Mouse (Mus musculus) liver, embryonic 14.5 days (tissue): ENCODE results near the gene Mecom. TPM values are rescaled to one million over a fixed set of nuclear protein-coding genes. Genes with fewer than 3 reads are reported as not detected.

Experiments
- ATAC-seq: fragments of 200-750 bp; cut with Nextera tagmentation; 2 replicates; pipeline ENCODE4 v1.8.0; 2017; ENCODE audit warnings: moderate number of reproducible peaks, mild to moderate bottlenecking, moderate library complexity; ENCODE audit not compliant: insufficient read depth
- DNase-seq, 3 experiments: peaks; one replicate each; pipeline ENCODE4 v3.0.0-alpha.2; 2012 to 2013; ENCODE audit warnings: low read depth in 3 of 3, low spot score in 3 of 3
- H3K27ac ChIP-seq: fragments of 300-500 bp; sonication (generic); 2 replicates; pipeline ENCODE4 v1.5.1; 2014; ENCODE audit warnings: moderate library complexity, mild to moderate bottlenecking, control low read depth, inconsistent platforms
- H3K27me3 ChIP-seq: fragments of 300-500 bp; sonication (generic); 2 replicates; pipeline ENCODE4 v1.6.1; 2014; ENCODE audit warnings: mild to moderate bottlenecking, low read length, moderate library complexity; ENCODE audit not compliant: control insufficient read depth, insufficient read depth
- H3K36me3 ChIP-seq: fragments of 300-500 bp; sonication (generic); replicated peaks from 2 replicates; pipeline ENCODE4 v1.6.1; 2014; ENCODE audit warnings: low read depth; ENCODE audit not compliant: control insufficient read depth, insufficient read depth
- H3K4me1 ChIP-seq, 2 experiments: fragments of 200-500 bp in 1 of 2; fragments of 300-500 bp in 1 of 2; sonication (generic) in 1 of 2; replicated peaks; 2 replicates each; pipeline ENCODE4 v1.6.1; 2012 to 2014; ENCODE audit warnings: antibody characterized with exemption in 1 of 2, inconsistent platforms in 1 of 2, low read length in 1 of 2; ENCODE audit not compliant: control insufficient read depth in 2 of 2, insufficient read depth in 2 of 2
- H3K4me2 ChIP-seq: fragments of 300-500 bp; sonication (generic); 2 replicates; pipeline ENCODE4 v1.6.1; 2014; ENCODE audit warnings: low read depth, mild to moderate bottlenecking, control low read depth, moderate library complexity
- H3K4me3 ChIP-seq, 2 experiments: fragments of 200-500 bp in 1 of 2; fragments of 300-500 bp in 1 of 2; sonication (generic) in 1 of 2; 2 replicates each; pipeline ENCODE4 v1.5.1; 2012 to 2014; ENCODE audit warnings: low read depth in 2 of 2, low read length in 2 of 2, mild to moderate bottlenecking in 2 of 2, control low read depth in 1 of 2, inconsistent platforms in 1 of 2, moderate library complexity in 1 of 2; ENCODE audit not compliant: insufficient read depth in 1 of 2
- H3K9ac ChIP-seq: fragments of 300-500 bp; sonication (generic); replicated peaks from 2 replicates; pipeline ENCODE4 v1.6.1; 2014; ENCODE audit warnings: mild to moderate bottlenecking, control low read depth, moderate library complexity
- H3K9me3 ChIP-seq: fragments of 300-500 bp; sonication (generic); 2 replicates; pipeline ENCODE4 v1.6.1; 2016; ENCODE audit warnings: low read length, mixed read lengths; ENCODE audit not compliant: control insufficient read depth
- CTCF ChIP-seq: IDR thresholded peaks from 2 replicates; pipeline ENCODE4 v1.5.1; 2016; ENCODE audit warnings: antibody characterized with exemption, low read depth, control low read depth
- EP300 ChIP-seq: IDR thresholded peaks from 2 replicates; pipeline ENCODE4 v1.6.1; 2016; ENCODE audit warnings: antibody characterized with exemption, low read depth
- WGBS: fragments of 180-500 bp; shearing (Covaris S2); extraction: QIAGEN DNeasy Blood & Tissue Kit; methylation state at CpG from one replicate; pipeline ENCODE4 v1.1.7; 2014; ENCODE audit not compliant: insufficient replicate concordance; 5-methylcytosine and 5-hydroxymethylcytosine counted together
- polyA plus RNA-seq, 2 experiments: library from polyadenylated mRNA; depleted of rRNA in 1 of 2; stranded (reverse) in 1 of 2; unstranded in 1 of 2; fragments of >200 nt; fragmentation: Nextera tagmentation in 1 of 2; extraction: Ambion mirVana in 1 of 2; gene quantifications; 2 replicates each; pipeline versions ENCODE4 v1.2.1 to v1.2.3; 2012 to 2014

Gene Mecom
- polyA plus RNA-seq, 2 experiments, result 0.67 to 0.75 TPM

GRCm38 (mm10) chr3:29959051-29959450 lies 588.8 kb downstream of the Mecom start:
- Histone ChIP-seq H3K9me3 (no peaks in the 10 kb centered on the region), H3K4me3 (no peak overlapping the region), H3K27ac (no peak overlapping the region), H3K4me1 (no peaks in the 10 kb centered on the region), H3K36me3 (no peaks in the 10 kb centered on the region), H3K9ac (no peak overlapping the region), H3K27me3 (no peaks in the 10 kb centered on the region), H3K4me2 (no peak overlapping the region)
- ATAC-seq (no peak), DNase-seq (no peak)
- 54% methylated on average over 3 of the region's 3 CpGs for WGBS
- no peak for TF ChIP-seq CTCF
- no peak for TF ChIP-seq EP300

GRCm38 (mm10) chr3:29957365-29958236 lies 590.2 kb downstream of the Mecom start:
- H3K4me3 ChIP-seq, result no peak overlapping the region
- H3K9me3 ChIP-seq, result no peaks in the 10 kb centered on the region
- ATAC-seq (no peak), DNase-seq (no peak)
- no peak overlapping the region for H3K4me2 ChIP-seq
- no peaks in the 10 kb centered on the region for H3K27me3 ChIP-seq
- no peak for TF ChIP-seq EP300
- no peaks in the 10 kb centered on the region for H3K36me3 ChIP-seq
- no peak overlapping the region for H3K9ac ChIP-seq
- H3K27ac ChIP-seq, result no peak overlapping the region
- H3K4me1 ChIP-seq, result no peaks in the 10 kb centered on the region
- WGBS, result 67% methylated on average over 10 of the region's 10 CpGs

- no peaks in the 10 kb centered on the region for H3K36me3 ChIP-seq
- TF ChIP-seq EP300, result no peak
- TF ChIP-seq CTCF, result no peak
- DNase-seq (no peak), ATAC-seq (no peak)
- no peak overlapping the region for H3K4me3 ChIP-seq
- H3K4me2 ChIP-seq, result no peak overlapping the region
- no peaks in the 10 kb centered on the region for H3K27me3 ChIP-seq
- H3K4me1 ChIP-seq, result no peaks in the 10 kb centered on the region
- WGBS, result 60% methylated on average over 3 of the region's 3 CpGs
- H3K27ac ChIP-seq, result no peak overlapping the region
- H3K9me3 ChIP-seq, result no peaks in the 10 kb centered on the region
- H3K9ac ChIP-seq, result no peak overlapping the region
Measured at GRCm38 (mm10) chr3:29953269-29953668, 594.5 kb downstream of the Mecom start.

- Histone ChIP-seq H3K9ac (no peak overlapping the region), H3K4me3 (no peak overlapping the region), H3K4me1 (no peaks in the 10 kb centered on the region), H3K4me2 (no peak overlapping the region), H3K27me3 (no peaks in the 10 kb centered on the region), H3K9me3 (no peaks in the 10 kb centered on the region), H3K36me3 (no peaks in the 10 kb centered on the region), H3K27ac (no peak overlapping the region)
- DNase-seq, result no peak
- WGBS, result 60% methylated on average over 5 of the region's 5 CpGs
- ATAC-seq, result no peak
- no peak for TF ChIP-seq CTCF
- TF ChIP-seq EP300, result no peak
Measured at GRCm38 (mm10) chr3:29950853-29951252, 597.0 kb downstream of the Mecom start.

GRCm38 (mm10) chr3:29903596-29904308 lies 644.1 kb downstream of the Mecom start:
- no peak overlapping the region for H3K4me3 ChIP-seq
- DNase-seq (no peak), ATAC-seq (no peak)
- H3K27me3 ChIP-seq, result no peaks in the 10 kb centered on the region
- H3K4me1 ChIP-seq, result no peaks in the 10 kb centered on the region
- no peaks in the 10 kb centered on the region for H3K36me3 ChIP-seq
- H3K9me3 ChIP-seq, result no peaks in the 10 kb centered on the region
- H3K27ac ChIP-seq, result no peak overlapping the region
- no peak overlapping the region for H3K9ac ChIP-seq
- no peak overlapping the region for H3K4me2 ChIP-seq
- TF ChIP-seq CTCF, result no peak
- TF ChIP-seq EP300, result no peak
- 60% methylated on average over 11 of the region's 11 CpGs for WGBS

Other genes with a start within 250 kb of the Mecom start
- not detected in 2 replicates for gene Actrt3, start 51.9 kb upstream of the Mecom start, polyA plus RNA-seq (2012; rRNA removed)
- not detected in 2 replicates for gene Actrt3, start 51.9 kb upstream of the Mecom start, polyA plus RNA-seq (2014; fragmentation: Nextera tagmentation; extraction: Ambion mirVana)
- gene Mynn, start 54.1 kb upstream of the Mecom start, polyA plus RNA-seq (2012; rRNA removed), result 3.5 and 5.8 TPM in 2 replicates
- 10.7 and 13.2 TPM in 2 replicates for gene Mynn, start 54.1 kb upstream of the Mecom start, polyA plus RNA-seq (2014; fragmentation: Nextera tagmentation; extraction: Ambion mirVana)
- not detected in 2 replicates for gene Lrriq4, start 96.5 kb upstream of the Mecom start, polyA plus RNA-seq (2012; rRNA removed)
- not detected in 2 replicates for gene Lrriq4, start 96.5 kb upstream of the Mecom start, polyA plus RNA-seq (2014; fragmentation: Nextera tagmentation; extraction: Ambion mirVana)
- 0.02 TPM in 1 of 2 replicates, not detected in the other for gene Lrrc34, start 99.9 kb upstream of the Mecom start, polyA plus RNA-seq (2012; rRNA removed)
- gene Lrrc34, start 99.9 kb upstream of the Mecom start, polyA plus RNA-seq (2014; fragmentation: Nextera tagmentation; extraction: Ambion mirVana), result 0.09 TPM in 1 of 2 replicates, not detected in the other
- 0.02 TPM in 1 of 2 replicates, not detected in the other for gene Lrrc31, start 151.8 kb upstream of the Mecom start, polyA plus RNA-seq (2012; rRNA removed)
- gene Lrrc31, start 151.8 kb upstream of the Mecom start, polyA plus RNA-seq (2014; fragmentation: Nextera tagmentation; extraction: Ambion mirVana), result not detected in 2 replicates
- gene Samd7, start 198.3 kb upstream of the Mecom start, polyA plus RNA-seq (2012; rRNA removed), result 0.02 and 0.07 TPM in 2 replicates
- 0.04 TPM in 1 of 2 replicates, not detected in the other for gene Samd7, start 198.3 kb upstream of the Mecom start, polyA plus RNA-seq (2014; fragmentation: Nextera tagmentation; extraction: Ambion mirVana)
- gene Sec62, start 244.9 kb upstream of the Mecom start, polyA plus RNA-seq (2012; rRNA removed), result 16.3 and 24.4 TPM in 2 replicates
- 57.7 and 57.8 TPM in 2 replicates for gene Sec62, start 244.9 kb upstream of the Mecom start, polyA plus RNA-seq (2014; fragmentation: Nextera tagmentation; extraction: Ambion mirVana)